Mouse (Mus musculus) forebrain, embryonic 13.5 days (tissue): ENCODE data around the gene Foxp1. TPM values are rescaled to one million over a fixed set of nuclear protein-coding genes. Genes with fewer than 3 reads are reported as not detected.

ENCODE experiments used
- ATAC-seq: fragments of 200-750 bp; cut with Nextera tagmentation; 2 replicates; pipeline ENCODE4 v1.8.0; 2017
- H3K27ac ChIP-seq: fragments of 300-500 bp; sonication (generic); 2 replicates; pipeline ENCODE4 v1.5.1; 2015; ENCODE audit warnings: inconsistent platforms, mild to moderate bottlenecking, moderate library complexity
- H3K27me3 ChIP-seq: fragments of 300-500 bp; sonication (generic); 2 replicates; pipeline ENCODE4 v1.6.1; 2015; ENCODE audit warnings: mild to moderate bottlenecking, inconsistent platforms
- H3K36me3 ChIP-seq: fragments of 300-500 bp; sonication (generic); 2 replicates; pipeline ENCODE4 v1.6.1; 2015; ENCODE audit warnings: mild to moderate bottlenecking, inconsistent platforms; ENCODE audit not compliant: poor library complexity, severe bottlenecking
- H3K4me1 ChIP-seq: fragments of 300-500 bp; sonication (generic); 2 replicates; pipeline ENCODE4 v1.6.1; 2015; ENCODE audit warnings: inconsistent platforms
- H3K4me2 ChIP-seq: fragments of 300-500 bp; sonication (generic); 2 replicates; pipeline ENCODE4 v1.6.1; 2015; ENCODE audit warnings: inconsistent platforms, mild to moderate bottlenecking, moderate library complexity
- H3K4me3 ChIP-seq: fragments of 300-500 bp; sonication (generic); 2 replicates; pipeline ENCODE4 v1.5.1; 2015; ENCODE audit warnings: mild to moderate bottlenecking, inconsistent platforms
- H3K9ac ChIP-seq: fragments of 300-500 bp; sonication (generic); 2 replicates; pipeline ENCODE4 v1.6.1; 2015; ENCODE audit warnings: mild to moderate bottlenecking, inconsistent platforms
- H3K9me3 ChIP-seq: fragments of 300-500 bp; sonication (generic); replicated peaks from 2 replicates; pipeline ENCODE4 v1.6.1; 2016; ENCODE audit warnings: inconsistent platforms
- WGBS: fragments of 180-500 bp; shearing (Covaris S2); methylation state at CpG from one replicate; pipeline ENCODE4 v1.1.7; 2015; 5-methylcytosine and 5-hydroxymethylcytosine counted together
- polyA plus RNA-seq: library from polyadenylated mRNA; unstranded; fragments of >200 nt; fragmentation: Nextera tagmentation; extraction: Ambion mirVana; gene quantifications from 2 replicates; pipeline ENCODE4 v1.2.1, GENCODE M21; 2015

Gene Foxp1
- polyA plus RNA-seq, 1 experiment from 2014 or later: 51.3 TPM

DNA sequence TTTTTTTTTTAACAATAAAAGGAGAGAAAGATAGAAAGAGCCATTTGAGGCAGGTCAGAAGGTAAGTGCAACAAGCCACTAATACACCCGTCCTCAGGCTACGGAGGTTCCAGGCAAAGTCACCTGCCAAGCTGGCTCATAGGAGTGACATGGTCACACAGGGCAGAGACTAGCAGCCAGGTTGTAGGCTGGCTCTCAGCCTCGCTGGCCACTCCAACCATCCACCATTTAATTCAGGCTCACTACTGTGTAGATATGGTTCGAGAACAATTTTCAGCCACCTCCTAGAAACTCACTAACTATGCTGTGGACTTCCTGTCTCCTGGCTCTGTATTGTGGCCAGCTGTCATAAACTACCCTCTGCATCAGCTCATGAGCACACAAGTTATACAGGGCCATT, 161.9 kb downstream of the Foxp1 start:
- Histone ChIP-seq H3K4me2 (no peak overlapping the region), H3K27ac (no peak overlapping the region), H3K4me1 (no peaks in the 10 kb centered on the region), H3K27me3 (no peaks in the 10 kb centered on the region), H3K9me3 (no peaks in the 10 kb centered on the region), H3K4me3 (no peak overlapping the region), H3K36me3 (no peaks in the 10 kb centered on the region), H3K9ac (no peak overlapping the region)
- ATAC-seq: no peak
- 95% methylated on average over 4 of the region's 4 CpGs for WGBS

DNA sequence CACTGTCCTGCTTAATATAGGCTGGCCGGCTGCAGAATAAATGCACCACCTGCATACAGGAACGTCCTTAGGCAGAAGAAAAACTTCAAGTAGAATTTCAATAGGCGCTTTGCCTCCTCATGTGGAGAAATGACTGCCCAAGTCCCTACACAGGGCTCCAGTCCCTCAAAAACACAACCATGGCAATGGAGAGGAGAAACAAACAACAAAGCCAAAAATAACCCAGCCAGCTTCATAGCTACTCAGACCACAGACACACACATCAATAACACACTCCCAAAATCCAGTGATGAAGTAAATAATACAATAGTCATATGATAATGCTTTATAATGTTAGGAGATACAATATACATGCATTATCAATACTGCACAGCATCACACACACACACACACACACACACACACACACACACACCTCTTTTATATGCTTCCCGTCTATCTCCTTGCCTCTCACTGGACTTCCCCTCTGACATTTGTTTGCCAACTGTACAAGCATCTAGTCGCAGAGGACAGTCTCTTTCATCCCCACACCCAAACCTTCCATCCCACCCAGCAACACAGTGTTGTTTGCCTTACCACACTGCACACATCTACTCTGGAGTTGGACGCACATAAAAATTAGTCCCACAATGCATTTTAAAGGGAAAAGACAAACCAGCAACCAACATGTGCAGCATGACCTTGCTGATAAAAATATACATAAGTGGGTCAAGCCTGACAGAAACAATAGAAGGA, 162.6 kb downstream of the Foxp1 start:
- no peak overlapping the region for H3K4me2 ChIP-seq
- H3K27me3 ChIP-seq: no peaks in the 10 kb centered on the region
- H3K36me3 ChIP-seq: no peaks in the 10 kb centered on the region
- no peak for ATAC-seq
- H3K4me1 ChIP-seq: no peaks in the 10 kb centered on the region
- H3K9ac ChIP-seq: no peak overlapping the region
- no peaks in the 10 kb centered on the region for H3K9me3 ChIP-seq
- WGBS: 88% methylated on average over 6 of the region's 6 CpGs
- H3K27ac ChIP-seq: no peak overlapping the region
- H3K4me3 ChIP-seq: no peak overlapping the region

- no peak overlapping the region for H3K4me3 ChIP-seq
- ATAC-seq: no peak
- H3K4me2 ChIP-seq: no peak overlapping the region
- H3K4me1 ChIP-seq: no peaks in the 10 kb centered on the region
- WGBS: 89% methylated on average over 9 of the region's 9 CpGs
- H3K36me3 ChIP-seq: no peaks in the 10 kb centered on the region
- no peak overlapping the region for H3K27ac ChIP-seq
- H3K27me3 ChIP-seq: no peaks in the 10 kb centered on the region
- H3K9me3 ChIP-seq: no peaks in the 10 kb centered on the region
- H3K9ac ChIP-seq: no peak overlapping the region
Measured at GRCm38 (mm10) chr6:99359036-99359698, 163.4 kb downstream of the Foxp1 start.

GRCm38 (mm10) chr6:99357931-99358330, 164.6 kb downstream of the Foxp1 start:
- no peak for ATAC-seq

GRCm38 (mm10) chr6:99354338-99354737, 168.2 kb downstream of the Foxp1 start:
- Histone ChIP-seq H3K4me3 (no peak overlapping the region), H3K27ac (no peak overlapping the region), H3K4me2 (no peak overlapping the region), H3K9me3 (no peaks in the 10 kb centered on the region), H3K9ac (no peak overlapping the region), H3K27me3 (no peaks in the 10 kb centered on the region), H3K4me1 (no peaks in the 10 kb centered on the region), H3K36me3 (no peaks in the 10 kb centered on the region)
- no peak for ATAC-seq
- 76% methylated on average over 2 of the region's 2 CpGs for WGBS

More at GRCm38 (mm10) chr6:99357931-99358330, 164.6 kb downstream of the Foxp1 start:
- no peak overlapping the region for H3K4me3 ChIP-seq
- H3K27ac ChIP-seq: no peak overlapping the region
- 91% methylated on average over 2 of the region's 2 CpGs for WGBS
- H3K36me3 ChIP-seq: no peaks in the 10 kb centered on the region
- no peaks in the 10 kb centered on the region for H3K27me3 ChIP-seq
- no peaks in the 10 kb centered on the region for H3K4me1 ChIP-seq
- H3K9ac ChIP-seq: no peak overlapping the region
- no peaks in the 10 kb centered on the region for H3K9me3 ChIP-seq
- no peak overlapping the region for H3K4me2 ChIP-seq

DNA sequence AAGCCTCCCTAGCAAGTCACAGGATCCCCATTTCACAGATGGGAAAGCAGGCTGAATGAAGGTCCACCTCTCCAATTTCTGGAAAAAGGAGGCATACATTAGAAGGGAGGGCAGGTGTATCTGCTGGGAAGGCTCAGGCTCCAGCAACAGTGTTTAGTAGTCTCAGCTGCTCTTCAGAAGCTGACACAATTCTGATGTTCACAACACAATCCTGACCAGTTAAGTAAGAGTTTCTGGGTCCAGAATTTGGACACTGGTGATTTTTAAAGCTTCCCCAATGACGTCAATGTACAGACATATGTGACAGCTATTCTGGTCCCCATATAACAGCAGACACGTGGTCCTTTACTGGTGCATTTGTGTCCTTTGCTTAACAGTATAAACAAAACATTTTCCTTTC, 169.1 kb downstream of the Foxp1 start:
- 88% methylated on average over 2 of the region's 2 CpGs for WGBS

DNA sequence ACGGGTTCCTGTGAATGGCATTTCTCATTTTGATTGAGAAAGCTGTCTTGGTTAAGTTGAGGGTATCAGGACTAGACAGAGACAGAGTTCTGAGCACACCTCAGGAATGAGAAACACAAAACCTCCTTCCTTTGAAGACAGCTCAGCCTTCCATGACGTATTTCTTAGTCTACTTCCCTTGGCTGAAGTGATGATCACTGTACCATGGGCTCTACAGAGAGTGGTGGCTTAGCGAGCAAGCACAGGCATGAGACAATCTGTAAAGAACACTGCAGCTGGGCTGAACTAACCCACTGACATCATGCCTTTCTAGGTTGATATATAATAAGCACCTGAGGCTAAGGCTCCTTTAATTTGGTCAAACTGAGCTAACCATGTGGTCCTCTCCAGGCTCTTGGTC, 172.0 kb downstream of the Foxp1 start:
- Histone ChIP-seq H3K4me3 (no peak overlapping the region), H3K36me3 (no peaks in the 10 kb centered on the region), H3K27me3 (no peaks in the 10 kb centered on the region), H3K9ac (no peak overlapping the region), H3K27ac (no peak overlapping the region), H3K9me3 (no peaks in the 10 kb centered on the region), H3K4me2 (no peak overlapping the region), H3K4me1 (peaks cover 9% of the 10 kb centered on the region)
- 83% methylated on average over 3 of the region's 3 CpGs for WGBS
- ATAC-seq: no peak

More for the DNA sequence above, 169.1 kb downstream of the Foxp1 start:
- H3K4me2 ChIP-seq: no peak overlapping the region
- no peak overlapping the region for H3K27ac ChIP-seq
- H3K36me3 ChIP-seq: no peaks in the 10 kb centered on the region
- peaks cover 1% of the 10 kb centered on the region; the same call in 1 of the 2 replicates for H3K4me1 ChIP-seq
- ATAC-seq: no peak
- no peak overlapping the region for H3K4me3 ChIP-seq
- H3K27me3 ChIP-seq: no peaks in the 10 kb centered on the region
- no peaks in the 10 kb centered on the region for H3K9me3 ChIP-seq
- no peak overlapping the region for H3K9ac ChIP-seq

DNA sequence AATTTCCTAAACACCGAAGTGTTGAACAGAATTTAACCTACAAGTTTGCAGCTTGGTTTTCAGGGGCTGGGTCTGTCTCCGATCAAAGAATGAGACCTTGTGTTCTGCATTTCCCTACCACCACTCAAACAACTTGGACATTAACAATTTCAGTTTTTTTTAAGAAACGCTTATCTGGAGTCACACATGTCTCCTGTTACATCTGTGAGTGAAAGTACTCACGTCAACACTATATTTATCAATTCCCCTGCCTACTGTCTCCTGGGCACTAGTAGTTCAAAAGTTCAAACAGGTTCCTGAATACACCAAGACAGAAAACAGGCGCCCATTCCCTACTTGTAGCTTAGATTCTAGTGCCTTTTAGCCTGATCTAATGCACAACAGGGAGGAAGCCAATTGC, 172.4 kb downstream of the Foxp1 start:
- H3K27me3 ChIP-seq: no peaks in the 10 kb centered on the region
- 90% methylated on average over 5 of the region's 5 CpGs for WGBS
- H3K4me1 ChIP-seq: peaks cover 9% of the 10 kb centered on the region
- H3K4me3 ChIP-seq: no peak overlapping the region
- no peak overlapping the region for H3K4me2 ChIP-seq
- H3K36me3 ChIP-seq: no peaks in the 10 kb centered on the region
- no peak overlapping the region for H3K27ac ChIP-seq
- no peak overlapping the region for H3K9ac ChIP-seq
- no peak for ATAC-seq
- no peaks in the 10 kb centered on the region for H3K9me3 ChIP-seq

DNA sequence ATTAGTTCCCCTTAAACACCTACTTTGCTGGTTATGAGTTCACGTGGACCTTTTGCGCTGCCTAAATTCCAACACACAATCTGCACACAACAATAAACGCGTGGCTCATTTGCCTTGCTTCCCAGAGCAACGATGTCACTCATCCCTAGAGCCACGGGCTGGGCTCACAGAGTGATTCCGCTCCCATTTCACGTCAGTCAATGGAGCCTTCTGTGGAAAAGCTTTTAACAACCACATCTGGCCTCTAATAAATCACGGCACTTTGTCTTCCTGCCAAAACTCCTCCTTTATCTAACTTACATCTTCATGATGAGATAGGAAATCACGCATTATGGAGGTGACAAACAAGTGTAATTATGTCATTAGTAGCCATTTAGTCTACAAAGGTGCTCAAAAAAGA, 174.7 kb downstream of the Foxp1 start:
- Histone ChIP-seq H3K4me3 (no peak overlapping the region), H3K9me3 (no peaks in the 10 kb centered on the region), H3K4me2 (no peak overlapping the region), H3K27me3 (no peaks in the 10 kb centered on the region), H3K27ac (no peak overlapping the region), H3K36me3 (no peaks in the 10 kb centered on the region), H3K9ac (no peak overlapping the region), H3K4me1 (peaks cover 9% of the 10 kb centered on the region)
- 26% methylated on average over 10 of the region's 10 CpGs for WGBS
- no peak for ATAC-seq

- no peak for ATAC-seq
- no peaks in the 10 kb centered on the region for H3K27me3 ChIP-seq
- 98% methylated on average over 7 of the region's 7 CpGs for WGBS
- no peak overlapping the region for H3K9ac ChIP-seq
- no peaks in the 10 kb centered on the region for H3K9me3 ChIP-seq
- H3K36me3 ChIP-seq: no peaks in the 10 kb centered on the region
- peaks cover 9% of the 10 kb centered on the region for H3K4me1 ChIP-seq
- no peak overlapping the region for H3K4me2 ChIP-seq
- H3K27ac ChIP-seq: no peak overlapping the region
- no peak overlapping the region for H3K4me3 ChIP-seq
Measured at GRCm38 (mm10) chr6:99344966-99345365, 177.6 kb downstream of the Foxp1 start.

DNA sequence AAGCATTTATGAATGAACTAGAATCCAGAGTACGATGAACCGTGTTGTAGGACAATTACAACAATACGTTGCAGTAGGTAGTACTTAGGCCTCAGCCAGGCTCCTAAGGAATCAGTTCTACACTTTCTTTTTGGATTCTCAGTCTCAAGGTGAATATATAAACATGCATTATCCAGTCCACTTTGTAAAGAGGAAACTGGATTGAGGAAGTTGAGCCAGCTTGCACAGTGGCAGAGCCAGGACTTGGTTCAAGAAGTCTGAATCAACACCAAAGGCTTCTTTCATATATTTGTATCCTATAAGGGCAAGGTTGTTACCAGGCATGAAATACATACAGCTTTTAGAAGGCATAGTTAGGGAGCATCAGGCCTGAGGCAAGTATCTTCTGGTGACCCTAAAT, 178.2 kb downstream of the Foxp1 start:
- Histone ChIP-seq H3K4me3 (no peak overlapping the region), H3K4me2 (no peak overlapping the region), H3K4me1 (peaks cover 9% of the 10 kb centered on the region), H3K9me3 (no peaks in the 10 kb centered on the region), H3K27me3 (no peaks in the 10 kb centered on the region), H3K9ac (no peak overlapping the region), H3K27ac (no peak overlapping the region), H3K36me3 (no peaks in the 10 kb centered on the region)
- 75% methylated on average over 3 of the region's 3 CpGs for WGBS
- no peak for ATAC-seq

GRCm38 (mm10) chr6:99343815-99344214, 178.7 kb downstream of the Foxp1 start:
- no peak overlapping the region for H3K4me3 ChIP-seq
- H3K4me1 ChIP-seq: peaks cover 9% of the 10 kb centered on the region
- WGBS: 76% methylated on average over 3 of the region's 3 CpGs
- no peaks in the 10 kb centered on the region for H3K36me3 ChIP-seq
- no peak overlapping the region for H3K4me2 ChIP-seq
- H3K9ac ChIP-seq: no peak overlapping the region
- H3K9me3 ChIP-seq: no peaks in the 10 kb centered on the region
- ATAC-seq: no peak
- H3K27me3 ChIP-seq: no peaks in the 10 kb centered on the region
- H3K27ac ChIP-seq: no peak overlapping the region

- H3K36me3 ChIP-seq: no peaks in the 10 kb centered on the region
- no peak overlapping the region for H3K4me2 ChIP-seq
- no peaks in the 10 kb centered on the region for H3K4me1 ChIP-seq
- no peak overlapping the region for H3K27ac ChIP-seq
- H3K27me3 ChIP-seq: no peaks in the 10 kb centered on the region
- ATAC-seq: no peak
- H3K9ac ChIP-seq: no peak overlapping the region
- H3K9me3 ChIP-seq: no peaks in the 10 kb centered on the region
- no peak overlapping the region for H3K4me3 ChIP-seq
- 94% methylated on average over 3 of the region's 3 CpGs for WGBS
Measured at GRCm38 (mm10) chr6:99342416-99342815, 180.1 kb downstream of the Foxp1 start.
